Mouse (Mus musculus): ENCODE measurements at regions not wholly inside any gene's neighbourhood (a gene's known extent, or its start where the extent isn't known, plus 50 kb on each side); places are given as distances from the start of the nearest gene placed in this dataset.
A peak's percentile ranks its signal among the peaks of the same experiment; 100 is the strongest.

- no peak for DNase-seq
Observed at GRCm38 (mm10) chr3:45523281-45523680, 145.1 kb downstream of the Pcdh10 start.

DNA sequence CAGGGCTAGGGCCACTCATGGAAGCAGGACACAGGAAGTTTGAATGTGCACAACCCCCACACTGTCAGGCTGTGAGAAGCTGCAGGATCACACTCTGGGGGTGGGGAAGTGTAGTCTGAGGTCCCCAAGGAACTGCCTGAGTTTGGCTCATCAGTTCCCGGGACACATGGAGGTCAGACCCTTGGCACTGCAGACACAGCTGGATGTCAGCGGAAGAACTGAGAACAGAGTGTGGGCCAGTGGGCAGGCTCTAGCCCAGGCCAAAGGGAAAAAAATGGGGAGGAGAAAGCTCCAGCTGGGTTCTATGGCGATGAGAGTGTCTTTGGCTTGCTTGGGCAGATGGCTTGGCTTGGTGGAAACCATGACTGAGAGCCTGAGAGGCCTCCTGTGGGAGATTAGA lies 168.9 kb downstream of the Pcdh10 start:
- DNase-seq, result no peak

DNA sequence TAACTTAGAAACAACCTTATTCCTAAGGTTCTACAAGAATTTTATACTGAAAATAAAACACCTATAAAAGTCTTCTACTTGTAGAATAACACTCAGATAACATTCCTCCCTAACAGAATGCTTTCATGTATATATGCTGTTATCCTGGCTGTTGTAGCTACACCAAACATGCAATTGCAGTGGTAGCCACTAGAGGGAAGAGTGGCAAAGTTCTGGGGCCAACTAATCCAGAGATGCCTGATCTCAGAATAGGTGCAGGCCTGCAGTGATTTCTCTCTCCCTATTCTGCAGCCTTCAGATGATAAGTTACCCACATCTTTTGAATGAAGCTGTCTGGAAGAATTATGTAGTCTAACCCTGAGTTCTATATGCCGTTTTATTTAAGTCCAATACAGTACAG lies 177.5 kb downstream of the Pcdh10 start:
- peak; percentile 37 for DNase-seq

DNA sequence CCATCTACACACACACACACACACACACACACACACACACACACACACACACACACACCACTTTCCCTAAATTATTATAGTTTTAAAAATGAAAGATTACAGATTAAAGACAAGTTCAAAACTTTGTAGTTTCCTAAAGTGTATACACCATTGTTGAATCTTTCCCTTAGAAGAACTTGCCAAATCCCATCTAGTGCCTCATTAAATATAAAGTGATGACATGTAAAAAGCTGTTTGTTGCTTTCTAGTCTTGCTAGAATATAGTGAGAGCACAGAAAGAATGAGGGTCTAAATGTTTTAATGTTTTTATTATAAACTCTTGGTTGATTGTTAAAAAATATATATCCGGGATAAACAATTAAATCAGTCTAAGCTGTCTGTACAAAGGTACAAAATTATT lies 194.8 kb downstream of the Pcdh10 start:
- DNase-seq, result no peak

- peak; percentile 12 for DNase-seq
Observed at GRCm38 (mm10) chr3:45577035-45577434, 198.8 kb downstream of the Pcdh10 start.

- DNase-seq, result no peak
Observed at GRCm38 (mm10) chr3:45593561-45593960, 215.4 kb downstream of the Pcdh10 start.

- no peak for DNase-seq
Observed at GRCm38 (mm10) chr3:45602278-45602677, 224.1 kb downstream of the Pcdh10 start.

- DNase-seq, result no peak
Observed at GRCm38 (mm10) chr3:45603151-45603550, 225.0 kb downstream of the Pcdh10 start.

- DNase-seq, result no peak
Observed at GRCm38 (mm10) chr3:45620729-45621128, 242.5 kb downstream of the Pcdh10 start.

DNA sequence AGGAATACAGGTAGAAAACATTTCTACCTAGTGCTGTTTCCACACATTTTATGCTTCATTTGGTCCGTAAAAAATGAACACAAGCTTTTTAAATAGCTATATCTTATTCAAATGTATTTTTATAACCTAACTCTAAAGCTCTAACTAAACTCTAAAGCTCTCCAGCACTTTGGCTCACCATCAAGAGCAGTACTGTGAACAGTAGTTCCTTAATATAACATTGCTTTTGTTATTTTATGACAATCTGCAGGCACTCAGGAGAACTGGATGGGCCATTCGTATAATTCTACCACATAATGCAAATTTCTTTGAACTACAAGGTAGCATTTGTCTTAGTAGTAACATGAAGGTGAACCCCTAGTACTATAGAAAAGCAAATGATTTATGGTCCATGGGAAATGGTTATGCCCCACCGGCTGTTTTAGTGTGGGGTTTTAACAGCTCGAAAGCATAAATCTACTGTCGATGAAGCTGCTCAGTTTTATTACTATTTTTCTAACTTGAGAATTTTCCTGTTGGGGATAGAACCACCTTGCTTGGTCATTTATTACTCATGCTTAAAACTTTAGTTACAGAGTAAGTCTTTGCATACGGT lies 267.8 kb downstream of the Pcdh10 start:
- DNase-seq, result no peak

DNA sequence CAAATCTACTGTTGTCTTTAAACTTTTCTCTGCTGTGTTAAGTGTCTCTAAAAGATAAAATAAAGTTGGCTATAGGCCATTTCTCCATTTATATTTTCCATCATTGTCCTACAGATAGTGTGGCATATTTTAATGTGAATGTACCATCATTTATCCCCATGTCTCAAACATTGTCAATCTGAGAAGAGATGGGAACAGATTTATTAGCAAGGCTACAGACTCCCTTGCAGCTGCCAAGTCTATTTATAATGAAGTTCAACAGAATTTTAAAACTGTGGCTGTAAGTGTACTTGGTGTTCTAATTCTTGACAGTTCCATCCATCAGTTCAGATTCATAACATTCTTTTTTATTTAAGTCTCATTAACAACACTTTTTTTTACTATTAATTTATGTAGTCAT lies 271.2 kb downstream of the Pcdh10 start:
- DNase-seq, result no peak

DNA sequence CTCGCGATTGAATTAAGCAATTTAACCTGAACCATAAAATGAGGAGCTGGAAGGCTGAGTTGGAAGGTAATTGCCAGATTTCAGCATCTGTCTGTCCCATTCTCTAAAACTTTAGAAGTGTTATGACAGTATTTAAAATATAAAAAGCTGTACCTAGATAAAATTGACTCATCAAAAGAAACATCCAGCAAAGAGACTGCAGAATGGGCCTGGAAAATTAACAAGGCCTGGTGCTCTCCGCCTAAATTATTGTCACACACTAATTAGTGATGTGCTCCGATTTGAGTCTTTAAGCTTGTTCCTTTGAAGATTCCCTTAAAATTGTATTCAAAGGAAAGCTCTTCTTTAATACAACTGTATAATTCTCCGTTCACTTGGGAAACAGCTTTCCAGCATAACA lies 278.8 kb downstream of the Pcdh10 start:
- no peak for DNase-seq

DNA sequence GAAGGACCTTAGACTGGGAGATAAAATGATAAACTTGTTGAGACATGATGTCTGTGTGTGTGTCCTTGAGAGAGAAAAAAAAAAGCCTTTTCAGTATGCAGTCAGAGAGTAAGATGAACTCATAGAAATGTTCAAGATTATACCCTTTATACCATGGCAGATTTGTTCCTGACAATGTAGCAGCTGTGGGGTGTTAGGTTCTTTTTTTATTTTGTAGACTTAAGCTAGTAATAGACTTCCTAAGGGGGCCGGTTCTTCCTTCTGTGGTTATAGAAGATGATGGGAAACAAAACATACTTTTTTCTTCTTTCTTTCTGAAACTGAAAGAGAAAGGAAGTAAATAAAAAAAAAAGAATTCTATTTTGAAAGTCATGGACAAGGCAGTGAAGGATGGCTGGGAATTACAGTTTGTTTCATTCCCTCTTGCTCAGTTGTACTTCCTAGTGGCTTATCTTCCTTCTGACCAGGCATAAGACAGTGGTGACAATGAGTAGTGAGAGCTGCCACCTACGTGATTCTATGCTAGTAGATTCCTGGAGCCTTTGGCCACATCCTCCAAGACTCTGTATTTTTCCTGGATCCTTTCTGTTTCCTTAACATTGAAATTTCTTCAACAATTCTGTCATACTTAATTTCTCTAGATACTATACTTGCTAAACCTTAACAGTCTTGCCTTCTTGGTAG lies 280.0 kb downstream of the Pcdh10 start:
- no peak for DNase-seq

DNA sequence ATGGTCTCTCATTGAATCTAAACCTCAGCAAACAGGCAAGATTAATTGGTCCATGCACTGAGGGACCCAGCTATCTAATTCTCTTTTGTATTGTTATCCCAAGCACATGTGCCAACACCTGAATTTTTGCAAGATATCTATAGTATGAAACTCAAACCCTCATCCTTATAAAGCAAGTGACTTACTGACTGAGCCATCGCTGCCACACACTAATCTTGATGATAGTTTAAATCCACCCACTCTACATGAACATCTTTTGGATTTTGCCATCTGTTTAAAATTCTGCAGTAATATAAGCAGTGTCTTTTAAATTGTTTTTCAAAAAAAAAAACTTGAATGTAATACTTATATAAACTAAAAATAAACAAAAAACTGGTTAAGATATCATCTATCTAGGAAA lies 280.9 kb downstream of the Pcdh10 start:
- no peak for DNase-seq

DNA sequence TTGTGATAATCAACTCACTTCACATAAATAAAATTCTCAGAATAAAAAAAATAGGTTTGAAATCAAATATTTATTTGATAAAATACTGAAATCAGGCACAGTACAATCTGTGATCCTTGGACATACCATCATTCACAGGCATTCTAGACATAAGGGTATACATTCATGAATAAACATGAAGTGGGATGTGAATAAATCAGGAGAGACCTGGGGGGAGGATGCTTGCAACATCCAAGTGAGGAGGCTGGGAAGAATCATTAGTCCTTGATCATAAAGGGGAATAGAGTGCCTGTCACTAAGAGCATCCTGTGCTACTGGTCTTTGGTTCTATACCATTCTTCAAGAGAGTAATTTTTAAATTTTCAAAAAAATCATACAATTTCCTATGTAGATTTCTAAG lies 292.2 kb downstream of the Pcdh10 start:
- no peak for DNase-seq

GRCm38 (mm10) chr3:45677672-45678071 lies 299.5 kb downstream of the Pcdh10 start:
- DNase-seq, result no peak

GRCm38 (mm10) chr3:45681410-45681809 lies 303.2 kb downstream of the Pcdh10 start:
- no peak for DNase-seq

DNA sequence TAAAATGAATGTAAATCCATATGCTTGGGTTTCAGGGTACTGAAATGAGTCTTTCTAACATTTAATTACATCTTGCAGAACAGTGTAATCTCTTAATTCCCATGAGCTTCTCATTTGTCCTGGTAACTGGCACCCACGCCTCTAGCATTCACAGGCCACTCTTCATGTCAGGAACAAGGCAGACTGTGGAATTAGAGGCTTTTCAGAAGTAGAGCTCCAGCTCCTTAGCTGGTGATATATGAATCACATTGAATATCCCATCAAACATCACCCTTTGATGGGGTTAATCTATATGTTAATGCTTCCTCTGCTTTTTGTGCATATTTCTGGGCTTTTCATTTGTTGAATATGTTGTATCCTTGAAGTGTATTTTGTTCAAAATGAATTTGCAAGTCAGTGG lies 329.7 kb downstream of the Pcdh10 start:
- DNase-seq, result no peak

Measured in lung, postnatal 14 days (tissue).